Mouse (Mus musculus) T-helper 17 cell (primary cell): ENCODE data around the gene Sh3pxd2b.

Experiments used
- in situ Hi-C, 2 experiments: fragments of 300-600 bp; cut with MboI, MseI; formaldehyde crosslinking; loops; 1 replicate in 1 of 2; 2 replicates in 1 of 2; pipeline ENCODE4 v1.15.1; 2025; ENCODE audit warnings: high pct_unique_total_duplicates in 2 of 2

Gene Sh3pxd2b

DNA sequence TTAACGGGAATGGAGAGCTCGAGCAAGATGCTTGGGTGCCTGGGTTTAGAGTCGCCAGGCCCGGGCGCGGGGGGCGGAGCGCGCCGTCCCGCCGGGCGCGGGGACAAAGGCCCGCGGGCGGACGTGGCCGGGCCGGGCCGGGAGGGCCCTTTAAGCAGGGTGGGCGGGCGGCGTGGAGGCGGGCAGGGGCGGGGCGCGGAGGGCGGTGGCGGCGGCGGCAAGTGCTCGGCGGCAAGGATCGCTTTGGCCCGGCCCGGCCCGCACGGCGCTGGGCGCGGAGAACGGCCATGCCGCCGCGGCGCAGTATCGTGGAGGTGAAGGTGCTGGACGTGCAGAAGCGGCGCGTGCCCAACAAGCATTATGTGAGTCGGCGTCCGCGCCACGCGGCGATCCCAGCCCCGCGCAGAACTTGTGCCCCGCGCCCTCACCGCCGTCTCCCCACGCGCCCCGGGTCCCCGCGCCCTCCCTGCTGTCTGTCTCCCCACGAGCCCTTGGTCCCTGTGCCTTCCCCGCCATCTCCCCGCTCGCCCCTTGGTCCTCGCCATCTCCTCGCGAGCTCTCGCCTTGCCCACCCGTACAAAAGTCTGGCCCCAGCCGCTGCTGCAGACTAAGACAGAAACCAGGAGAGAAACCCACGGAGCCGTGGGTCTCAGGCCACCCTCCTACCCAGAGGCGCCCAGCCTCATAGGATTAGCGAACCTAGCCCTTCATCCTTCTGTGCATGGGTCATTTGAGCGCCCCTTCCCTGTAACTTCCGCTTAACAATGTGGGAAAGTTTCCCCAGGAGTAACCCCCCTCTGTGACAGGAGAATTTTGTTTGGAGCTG lies at the start of gene Sh3pxd2b:
TSS of gene Sh3pxd2b (plus strand) at position 214 of the 826 bp plus-strand sequence.
- in situ Hi-C loops: no loop called here

- in situ Hi-C loops: loop anchor here in 1 of 2 experiments (10.0 kb wide), 1 partner anchor 1023 kb away; no protein-coding TSS in a partner anchor
These were observed 49.6 kb upstream of the Sh3pxd2b start for GRCm38 (mm10) chr11:32297866-32298531.

DNA sequence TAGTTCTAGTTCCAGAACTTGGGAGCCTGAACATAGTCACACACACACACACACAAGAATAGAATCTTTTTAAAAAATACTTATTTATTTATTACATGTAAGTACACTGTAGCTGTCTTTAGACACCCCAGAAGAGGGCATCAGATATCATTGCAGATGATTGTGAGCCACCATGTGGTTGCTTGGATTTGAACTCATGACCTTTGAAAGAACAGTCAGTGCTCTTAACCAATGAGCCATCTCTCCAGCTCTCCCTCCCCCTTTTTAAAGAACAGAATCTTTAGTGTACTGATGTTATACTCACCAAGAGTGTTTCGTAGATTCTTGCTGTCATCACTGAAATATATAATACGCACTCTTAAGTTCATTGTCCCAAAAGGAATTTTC lies 49.1 kb upstream of the Sh3pxd2b start:
- in situ Hi-C loops: loop anchor here in 1 of 2 experiments (10.0 kb wide), 1 partner anchor 1024 kb away; no protein-coding TSS in a partner anchor

DNA sequence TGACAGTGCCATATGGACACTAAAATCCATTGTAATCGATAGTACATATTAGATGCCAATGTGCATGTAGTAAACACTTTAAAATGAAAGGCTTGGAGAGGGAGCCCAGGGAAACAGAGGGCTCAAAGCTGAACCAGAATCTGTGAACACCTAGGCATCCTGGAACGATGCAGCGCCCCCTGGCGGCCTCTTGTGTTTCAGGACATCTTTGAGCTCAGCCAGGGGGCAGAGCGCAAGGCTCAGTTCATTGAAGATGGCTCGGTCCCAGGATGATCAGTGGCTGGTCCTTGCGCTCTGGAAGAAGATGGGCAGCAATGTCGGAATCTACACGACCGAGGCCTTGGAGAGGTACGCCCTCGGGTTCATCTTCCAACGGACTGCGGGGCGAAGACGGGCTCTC lies 47.8 kb upstream of the Sh3pxd2b start, which contains the start of gene Hbq1a:
TSS of gene Hbq1a (plus strand) at position 205 of the 400 bp plus-strand sequence.
- in situ Hi-C loops: loop anchor here in 1 of 2 experiments (10.0 kb wide), 1 partner anchor 1025 kb away; no protein-coding TSS in a partner anchor

DNA sequence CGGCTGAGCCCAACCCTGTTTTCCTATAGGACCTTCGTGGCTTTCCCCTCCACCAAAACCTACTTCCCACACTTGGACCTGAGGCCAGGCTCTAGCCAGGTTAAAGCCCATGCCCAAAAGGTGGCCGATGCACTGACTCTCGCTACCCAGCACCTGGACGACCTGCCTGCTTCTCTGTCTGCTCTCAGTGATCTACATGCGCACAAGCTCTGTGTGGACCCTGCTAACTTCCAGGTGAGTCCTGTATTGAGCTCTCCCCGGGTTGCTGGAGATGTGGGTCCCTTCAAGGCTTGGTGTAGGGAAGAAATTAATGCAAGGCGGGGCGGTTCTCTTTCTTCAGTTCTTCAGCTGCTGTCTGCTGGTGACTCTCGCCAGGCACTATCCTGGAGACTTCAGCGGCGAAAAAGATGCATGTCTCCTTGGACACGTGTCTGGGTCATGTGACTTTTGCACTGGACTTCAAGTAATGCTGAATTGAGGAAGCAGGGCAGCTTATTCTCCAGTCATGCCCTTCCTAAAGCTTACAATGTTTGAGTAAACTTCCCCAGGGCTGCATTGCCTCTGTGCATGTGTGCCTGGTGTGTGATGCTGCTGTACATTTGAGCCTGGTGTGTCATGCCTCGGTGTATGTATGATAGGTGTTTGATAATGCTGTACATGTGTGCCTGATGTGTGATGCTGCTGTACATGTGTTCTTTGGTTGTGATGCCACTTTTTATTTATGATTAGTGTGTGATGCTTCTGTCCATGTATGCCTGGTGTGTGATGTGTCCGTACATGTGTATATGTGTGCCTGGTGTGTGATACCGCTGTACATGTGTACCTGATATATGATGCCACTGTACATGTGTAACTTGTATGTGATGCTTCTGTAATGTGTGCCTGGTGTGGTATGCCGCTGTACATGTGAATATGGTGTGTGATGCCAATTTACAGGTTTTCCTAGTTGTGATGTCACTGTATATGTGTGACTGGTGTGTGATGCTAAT lies 47.0 kb upstream of the Sh3pxd2b start:
- in situ Hi-C loops: no loop called here

DNA sequence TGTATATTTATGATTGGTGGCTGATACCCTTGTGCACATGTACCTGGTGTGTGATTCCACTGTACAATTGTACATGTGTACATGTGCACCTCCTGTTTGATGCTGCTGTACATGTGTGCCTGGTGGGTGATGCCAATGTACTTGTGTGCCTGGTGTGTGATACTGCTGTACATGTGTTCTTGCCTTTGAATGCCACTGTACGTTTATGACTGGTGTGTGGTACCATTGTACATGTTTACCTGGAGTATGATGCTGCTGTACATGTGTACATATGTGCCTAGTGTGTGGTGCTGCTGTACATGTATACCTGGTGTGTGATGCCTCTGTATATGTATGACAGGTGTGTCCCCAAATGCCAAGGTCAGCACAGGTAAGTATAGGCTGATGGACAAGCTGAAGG lies 46.1 kb upstream of the Sh3pxd2b start:
- in situ Hi-C loops: no loop called here

DNA sequence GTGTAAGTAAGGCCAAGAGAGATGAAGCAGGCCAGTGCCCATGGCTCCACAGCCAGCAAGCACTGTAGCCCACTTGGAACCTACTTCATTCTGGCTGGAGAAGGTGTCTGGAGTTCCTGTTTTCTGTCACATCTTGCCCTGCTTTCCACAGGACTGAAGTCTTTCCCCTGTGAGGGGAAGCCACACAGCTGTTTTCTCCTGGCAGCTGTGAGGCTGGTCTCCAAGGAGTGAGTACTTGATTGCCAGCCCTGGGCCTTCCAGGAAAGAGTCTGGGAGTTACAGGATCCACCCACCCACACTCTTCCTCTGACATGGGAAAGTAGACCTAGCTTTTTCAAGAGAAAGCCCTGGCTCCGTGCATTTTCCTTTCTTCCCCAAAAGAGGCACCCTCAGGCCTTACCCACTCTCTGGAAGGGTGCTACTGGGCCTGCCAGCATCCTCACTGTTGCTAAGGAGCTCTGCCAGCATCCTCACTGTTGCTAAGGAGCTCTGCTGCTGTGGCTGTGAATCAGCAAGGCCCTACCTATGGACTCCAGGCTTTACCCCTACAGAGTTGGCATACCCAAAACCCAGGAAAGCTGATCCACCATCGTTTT lies 44.7 kb upstream of the Sh3pxd2b start:
- in situ Hi-C loops: no loop called here

GRCm38 (mm10) chr11:32303455-32303854 lies 44.2 kb upstream of the Sh3pxd2b start:
- in situ Hi-C loops: no loop called here

- in situ Hi-C loops: no loop called here
These were observed 40.6 kb upstream of the Sh3pxd2b start for GRCm38 (mm10) chr11:32307006-32307405.

- in situ Hi-C loops: no loop called here
These were observed 38.2 kb upstream of the Sh3pxd2b start for GRCm38 (mm10) chr11:32309446-32309845.

GRCm38 (mm10) chr11:32309928-32310327 lies 37.7 kb upstream of the Sh3pxd2b start:
- in situ Hi-C loops: no loop called here

DNA sequence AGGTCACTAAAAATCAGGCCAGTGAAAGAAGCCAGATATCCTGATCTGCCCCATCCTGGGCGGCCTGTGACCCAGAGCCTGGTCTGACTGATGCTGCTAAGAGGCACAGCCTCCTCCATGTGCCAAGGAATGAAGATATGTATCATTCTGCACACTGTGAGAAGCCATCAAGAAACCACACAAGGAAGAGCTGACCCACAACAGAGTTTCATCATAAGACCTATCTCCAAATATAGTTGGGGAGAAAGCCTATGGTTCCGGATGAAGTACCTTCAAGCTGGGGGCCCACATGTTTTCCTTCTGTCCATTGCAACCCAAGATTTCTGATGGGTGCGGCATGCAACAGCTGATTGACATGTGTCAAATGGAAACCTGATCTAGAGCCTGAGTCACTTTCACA lies 31.6 kb upstream of the Sh3pxd2b start:
- in situ Hi-C loops: loop anchor here in 1 of 2 experiments (5.0 kb wide), 1 partner anchor 99 kb away; no protein-coding TSS in a partner anchor

GRCm38 (mm10) chr11:32320507-32321195 lies 27.0 kb upstream of the Sh3pxd2b start:
- in situ Hi-C loops: no loop called here

DNA sequence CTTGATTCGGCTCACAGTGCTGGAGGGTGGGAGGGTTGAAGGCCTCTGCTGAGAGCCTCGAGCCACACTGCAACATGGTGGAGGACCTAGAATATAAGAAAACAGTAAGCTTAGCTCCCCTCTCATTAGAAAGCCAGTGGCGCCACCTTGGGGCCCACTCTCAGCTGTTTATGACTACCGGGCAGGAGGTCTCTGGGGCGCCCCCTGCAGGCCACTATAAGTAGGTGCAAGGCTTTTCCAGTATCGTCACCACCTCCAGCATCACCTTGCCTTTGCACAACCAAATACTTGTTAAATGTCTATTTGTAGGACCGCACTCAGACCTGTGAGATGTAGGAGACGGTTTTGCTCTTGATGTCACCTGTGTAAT lies 26.4 kb upstream of the Sh3pxd2b start:
- in situ Hi-C loops: no loop called here

DNA sequence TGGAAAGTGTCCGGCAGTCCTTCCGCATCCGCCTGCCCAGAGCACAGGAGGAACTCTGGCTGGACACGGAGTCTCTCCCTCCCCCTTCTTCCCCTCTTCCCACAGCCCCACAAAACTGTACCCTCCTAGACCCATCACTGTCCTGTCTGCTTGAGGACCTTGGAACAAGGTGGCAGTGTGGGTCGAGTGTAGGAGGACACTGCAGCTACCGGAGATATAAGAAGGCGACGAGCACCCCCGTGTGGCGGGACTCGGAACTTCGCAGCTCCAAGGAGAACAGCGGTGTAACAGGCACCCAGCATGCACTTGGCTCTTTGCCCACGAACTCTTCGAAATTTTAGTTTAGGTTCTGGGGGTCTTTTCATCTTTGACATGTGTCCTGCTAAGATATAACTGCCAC lies 23.0 kb upstream of the Sh3pxd2b start:
- in situ Hi-C loops: no loop called here

- in situ Hi-C loops: no loop called here
These were observed 16.5 kb upstream of the Sh3pxd2b start for GRCm38 (mm10) chr11:32331075-32331474.

DNA sequence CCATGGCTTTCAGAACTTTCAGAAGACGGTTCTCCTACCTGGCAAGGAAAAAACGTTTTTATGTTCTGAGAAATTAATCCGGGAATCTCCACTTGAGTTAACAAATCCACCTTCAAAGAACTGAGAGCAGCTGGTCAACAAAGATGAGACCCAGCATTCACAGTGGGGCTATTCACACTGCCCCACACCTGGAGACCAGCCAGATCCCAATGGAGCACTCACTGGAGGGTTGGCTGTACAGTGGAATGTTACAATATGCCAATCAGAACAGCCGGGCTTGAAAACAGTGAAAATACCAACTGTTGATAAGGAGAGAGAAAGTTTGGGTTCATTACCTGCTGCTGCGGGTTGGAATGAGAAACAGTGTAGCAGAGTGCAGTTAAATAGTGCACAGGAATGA lies 15.8 kb upstream of the Sh3pxd2b start:
- in situ Hi-C loops: no loop called here

- in situ Hi-C loops: no loop called here
These were observed 14.4 kb upstream of the Sh3pxd2b start for GRCm38 (mm10) chr11:32333235-32333634.

- in situ Hi-C loops: no loop called here
These were observed 11.1 kb upstream of the Sh3pxd2b start for GRCm38 (mm10) chr11:32336435-32336907.

DNA sequence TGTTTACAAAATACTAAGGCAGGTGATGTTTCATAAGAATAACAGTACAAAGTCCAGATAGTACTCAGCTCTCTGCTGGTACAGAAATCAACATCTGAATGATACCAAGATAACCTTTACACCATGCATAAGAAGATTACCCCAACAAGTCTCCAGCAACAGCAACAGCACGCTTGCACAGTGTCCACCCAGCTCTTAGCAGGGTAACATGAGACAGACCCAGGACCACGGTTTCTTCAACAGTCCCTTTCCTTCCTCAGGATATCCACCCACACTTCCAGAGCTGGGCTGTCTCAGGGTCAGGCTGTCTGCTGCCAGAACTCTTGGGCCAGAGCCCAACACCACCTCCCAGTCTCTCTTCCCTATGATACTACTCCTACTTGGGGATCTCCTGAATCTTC lies 8.5 kb upstream of the Sh3pxd2b start:
- in situ Hi-C loops: no loop called here
